Mouse (Mus musculus) thymus, postnatal 25 days (tissue): ENCODE results near the gene Adam12.

Experiments used
- DNase-seq: peaks from one replicate; pipeline ENCODE4 v3.0.0; 2022

Adam12 gene

GRCm38 (mm10) chr7:134224741-134225612, 7.0 kb downstream of the Adam12 start:
- peak; percentile 34 for DNase-seq

GRCm38 (mm10) chr7:134224421-134224740, 7.6 kb downstream of the Adam12 start:
- no peak for DNase-seq

- peak; percentile 62 for DNase-seq
Measured at GRCm38 (mm10) chr7:134223444-134224161, 8.3 kb downstream of the Adam12 start.

- no peak for DNase-seq
Measured at GRCm38 (mm10) chr7:134207956-134208355, 24.0 kb downstream of the Adam12 start.

- DNase-seq, result no peak
Measured at GRCm38 (mm10) chr7:134193089-134193488, 38.9 kb downstream of the Adam12 start.

GRCm38 (mm10) chr7:134190101-134190500, 41.8 kb downstream of the Adam12 start:
- no peak for DNase-seq

GRCm38 (mm10) chr7:134188565-134188964, 43.4 kb downstream of the Adam12 start:
- DNase-seq, result no peak

GRCm38 (mm10) chr7:134187946-134188345, 44.0 kb downstream of the Adam12 start:
- DNase-seq, result no peak

- DNase-seq, result no peak
Measured at GRCm38 (mm10) chr7:134186497-134186896, 45.4 kb downstream of the Adam12 start.

- DNase-seq, result no peak
Measured at GRCm38 (mm10) chr7:134185751-134186150, 46.2 kb downstream of the Adam12 start.

- no peak for DNase-seq
Measured at GRCm38 (mm10) chr7:134181717-134182116, 50.2 kb downstream of the Adam12 start.

- DNase-seq, result no peak
Measured at GRCm38 (mm10) chr7:134181056-134181455, 50.9 kb downstream of the Adam12 start.

- no peak for DNase-seq
Measured at GRCm38 (mm10) chr7:134177051-134177450, 54.9 kb downstream of the Adam12 start.

- no peak for DNase-seq
Measured at GRCm38 (mm10) chr7:134175201-134175600, 56.7 kb downstream of the Adam12 start.

- DNase-seq, result no peak
Measured at GRCm38 (mm10) chr7:134173442-134174090, 58.4 kb downstream of the Adam12 start.

- no peak for DNase-seq
Measured at GRCm38 (mm10) chr7:134170180-134170910, 61.6 kb downstream of the Adam12 start.

- DNase-seq, result no peak
Measured at GRCm38 (mm10) chr7:134169780-134170179, 62.2 kb downstream of the Adam12 start.

GRCm38 (mm10) chr7:134167586-134167985, 64.4 kb downstream of the Adam12 start:
- no peak for DNase-seq

GRCm38 (mm10) chr7:134163751-134164150, 68.2 kb downstream of the Adam12 start:
- DNase-seq, result no peak

- DNase-seq, result no peak
Measured at GRCm38 (mm10) chr7:134162886-134163285, 69.1 kb downstream of the Adam12 start.

GRCm38 (mm10) chr7:134159608-134160007, 72.3 kb downstream of the Adam12 start:
- DNase-seq, result no peak

GRCm38 (mm10) chr7:134151330-134151729, 80.6 kb downstream of the Adam12 start:
- DNase-seq, result no peak

- no peak for DNase-seq
Measured at GRCm38 (mm10) chr7:134150305-134150704, 81.6 kb downstream of the Adam12 start.
